Mouse (Mus musculus) hindbrain, embryonic 16.5 days (tissue): ENCODE results near the gene Anp32a. TPM values are rescaled to one million over a fixed set of nuclear protein-coding genes. Genes with fewer than 3 reads are reported as not detected.

Experiments
- ATAC-seq: fragments of 200-750 bp; cut with Nextera tagmentation; 2 replicates; pipeline ENCODE4 v1.8.0; 2017; ENCODE audit warnings: moderate TSS enrichment, moderate library complexity
- H3K27ac ChIP-seq: fragments of 300-500 bp; sonication (generic); 2 replicates; pipeline ENCODE4 v1.5.1; 2014; ENCODE audit warnings: low read depth, mild to moderate bottlenecking, control low read depth, low read length, moderate library complexity
- H3K27me3 ChIP-seq: fragments of 300-500 bp; sonication (generic); replicated peaks from 2 replicates; pipeline ENCODE4 v1.6.1; 2014; ENCODE audit warnings: low read length; ENCODE audit not compliant: control insufficient read depth, insufficient read depth
- H3K36me3 ChIP-seq: fragments of 300-500 bp; sonication (generic); 2 replicates; pipeline ENCODE4 v1.6.1; 2014; ENCODE audit warnings: mild to moderate bottlenecking, low read length, moderate library complexity, mixed read lengths; ENCODE audit not compliant: control insufficient read depth, insufficient read depth
- H3K4me1 ChIP-seq: fragments of 300-500 bp; sonication (generic); 2 replicates; pipeline ENCODE4 v1.6.1; 2014; ENCODE audit warnings: low read depth, low read length; ENCODE audit not compliant: control insufficient read depth, insufficient read depth
- H3K4me2 ChIP-seq: fragments of 300-500 bp; sonication (generic); 2 replicates; pipeline ENCODE4 v1.6.1; 2014; ENCODE audit warnings: mild to moderate bottlenecking, low read length, control low read depth, moderate library complexity
- H3K4me3 ChIP-seq: fragments of 300-500 bp; sonication (generic); 2 replicates; pipeline ENCODE4 v1.5.1; 2014; ENCODE audit warnings: mild to moderate bottlenecking, low read length, control low read depth, moderate library complexity
- H3K9ac ChIP-seq: fragments of 300-500 bp; sonication (generic); 2 replicates; pipeline ENCODE4 v1.6.1; 2014; ENCODE audit warnings: low read depth, mild to moderate bottlenecking, control low read depth, low read length, moderate library complexity
- H3K9me3 ChIP-seq: fragments of 300-500 bp; sonication (generic); 2 replicates; pipeline ENCODE4 v1.6.1; 2014; ENCODE audit warnings: mild to moderate bottlenecking, low read length, moderate library complexity; ENCODE audit not compliant: control insufficient read depth
- WGBS: fragments of 180-500 bp; shearing (Covaris S2); extraction: QIAGEN DNeasy Blood & Tissue Kit; methylation state at CpG from one replicate; pipeline ENCODE4 v1.1.7; 2014; 5-methylcytosine and 5-hydroxymethylcytosine counted together
- polyA plus RNA-seq: library from polyadenylated mRNA; unstranded; fragments of >200 nt; fragmentation: Nextera tagmentation; extraction: Ambion mirVana; gene quantifications from 2 replicates; pipeline ENCODE4 v1.2.1, GENCODE M21; 2015

The Anp32a gene
- polyA plus RNA-seq, 1 experiment from 2014 or later = 156 TPM

GRCm38 (mm10) chr9:62426531-62426930, 85.4 kb downstream of the Anp32a start:
- H3K4me3 ChIP-seq = no peak overlapping the region
- no peak overlapping the region for H3K9ac ChIP-seq
- H3K27ac ChIP-seq = no peak overlapping the region
- WGBS = 94% methylated on average over 6 of the region's 6 CpGs
- no peaks in the 10 kb centered on the region for H3K9me3 ChIP-seq
- no peak for ATAC-seq
- H3K4me2 ChIP-seq = no peak overlapping the region
- H3K4me1 ChIP-seq = no peaks in the 10 kb centered on the region; the same call in 1 of the 2 replicates
- no peaks in the 10 kb centered on the region for H3K27me3 ChIP-seq
- H3K36me3 ChIP-seq = peaks cover 47% of the 10 kb centered on the region

- H3K9ac ChIP-seq = no peak overlapping the region
- H3K4me1 ChIP-seq = no peaks in the 10 kb centered on the region
- no peak overlapping the region for H3K4me2 ChIP-seq
- peaks cover 47% of the 10 kb centered on the region for H3K36me3 ChIP-seq
- ATAC-seq = no peak
- no peaks in the 10 kb centered on the region for H3K9me3 ChIP-seq
- no peak overlapping the region for H3K4me3 ChIP-seq
- 86% methylated on average over 8 of the region's 8 CpGs for WGBS
- no peaks in the 10 kb centered on the region for H3K27me3 ChIP-seq
- H3K27ac ChIP-seq = no peak overlapping the region
These were observed 85.9 kb downstream of the Anp32a start for GRCm38 (mm10) chr9:62427010-62427409.

Other genes with a start within 250 kb of the Anp32a start
- gene Glce, start 218.6 kb upstream of the Anp32a start, polyA plus RNA-seq = 26.4 and 27.2 TPM in 2 replicates
- not detected in 2 replicates for gene Spesp1, start 59.1 kb upstream of the Anp32a start, polyA plus RNA-seq
- gene Coro2b, start 195.8 kb downstream of the Anp32a start, polyA plus RNA-seq = 37.5 and 46.2 TPM in 2 replicates